Mouse (Mus musculus): ENCODE results near the gene Fkbp5.

- TF ChIP-seq CTCF (IDR thresholded peaks at IDR 0.05; ENCODE audit: low read depth, low read length) (peak; percentile 36; the same call in 1 of the 2 replicates), POLR2A (IDR thresholded peaks at IDR 0.05; ENCODE audit: extremely low read depth, insufficient read depth, low read length) (no peak)
Measured at GRCm38 (mm10) chr17:28475593-28476325, 41.6 kb downstream of the Fkbp5 start.

Measured in liver, adult 2 months (tissue).